In genomic region chr14:120089649-120090360, GRCm38 (mm10) we compare ENCODE assay signal across 17 mouse cellular contexts. TPM values are rescaled to one million over a fixed set of nuclear protein-coding genes. Genes with fewer than 3 reads are reported as not detected.
DNase-seq lines count a peak whose midpoint lies in the region; ATAC-seq and TF ChIP-seq lines count a peak whose summit lies in the region.
"Had no signal": no experiment of that assay in that cellular context is flagged by ENCODE, and none has a peak within 500 bp of the region (broad histone marks: within the 10 kb centered on the region; RNA-seq: fewer than 3 reads in every experiment).

No protein-coding gene starts in this region.

- no peak overlapping the region for H3K9ac ChIP-seq in forebrain, embryonic 11.5 days (ENCODE audit: low read length)

- ATAC-seq in monocyte, adult 5-6 weeks (replicated peaks; ENCODE audit: insufficient number of reproducible peaks, low FRiP score, low TSS enrichment, poor library complexity, severe bottlenecking): no peak
- ATAC-seq in forebrain, embryonic 11.5 days (replicated peaks; ENCODE audit: low FRiP score): no peak
- ATAC-seq: CD4-positive, CD25-positive, alpha-beta regulatory T cell, adult 4 months; hindbrain, embryonic 16.5 days had no signal

- peak overlapping the region; percentile 38; the same call in 1 of the 2 replicates for H3K27ac ChIP-seq in kidney, adult 2 months (ENCODE audit: insufficient read depth, low read depth, low read length)
- H3K27ac ChIP-seq in limb, embryonic 10.5 days: 0 out of 2 replicates have a peak overlapping the region, but pooled peaks have one; percentile 12
- H3K27ac ChIP-seq in forebrain, embryonic 11.5 days (ENCODE audit: low read depth, low read length): no peak overlapping the region

- H3K9me3 ChIP-seq in limb, embryonic 10.5 days (replicated peaks): no peaks in the 10 kb centered on the region
- H3K9me3 ChIP-seq in forebrain, embryonic 11.5 days (ENCODE audit: control insufficient read depth, low read length): no peaks in the 10 kb centered on the region

- H3K36me3 ChIP-seq in kidney, adult 2 months (ENCODE audit: control insufficient read depth, insufficient read depth, low read length): no peaks in the 10 kb centered on the region
- H3K36me3 ChIP-seq in limb, embryonic 10.5 days: no peaks in the 10 kb centered on the region
- H3K36me3 ChIP-seq in forebrain, embryonic 11.5 days (ENCODE audit: control insufficient read depth, insufficient read depth, low read length): no peaks in the 10 kb centered on the region

- peak; percentile 46 for DNase-seq in kidney, adult 2 months
- DNase-seq in kidney, adult 18-20 months: no peak
- DNase-seq in embryo, embryonic 10 days (ENCODE audit: low spot score): peak; percentile 70
- DNase-seq in embryo, embryonic 11 days: peak; percentile 64
- no peak for DNase-seq in limb, embryonic 10.5 days (ENCODE audit: low spot score)
- no peak for DNase-seq in forebrain, embryonic 11.5 days (ENCODE audit: low spot score)
- DNase-seq: adrenal gland, postnatal 25 days; right cerebral cortex, postnatal 25 days; thymus, adult 18-20 months had no signal

- no peak for TF ChIP-seq CTCF in kidney, adult 2 months (conservative IDR thresholded peaks at IDR 0.05; ENCODE audit: insufficient read depth, insufficient read length, low read depth, low read length)

- no peak for TF ChIP-seq POLR2A in kidney, adult 2 months (IDR thresholded peaks at IDR 0.05; ENCODE audit: low read depth, low read length)

- no peak overlapping the region for H3K4me3 ChIP-seq in kidney, adult 2 months (ENCODE audit: insufficient read depth, low read depth, low read length)
- H3K4me3 ChIP-seq in limb, embryonic 10.5 days: peak overlapping the region; percentile 6; the same call in 1 of the 2 replicates
- H3K4me3 ChIP-seq in forebrain, embryonic 11.5 days (ENCODE audit: low read depth, low read length): no peak overlapping the region
- H3K4me3 ChIP-seq: erythroblast, embryonic 14.5 days; megakaryocyte, embryonic 14.5 days had no signal

- no peak overlapping the region for H3K4me2 ChIP-seq in forebrain, embryonic 11.5 days (ENCODE audit: low read depth, low read length, severe bottlenecking)

- H3K4me1 ChIP-seq in kidney, adult 2 months (ENCODE audit: control insufficient read depth, insufficient read depth, low read length): no peaks in the 10 kb centered on the region
- peaks cover 16% of the 10 kb centered on the region for H3K4me1 ChIP-seq in limb, embryonic 10.5 days
- H3K4me1 ChIP-seq in forebrain, embryonic 11.5 days (replicated peaks; ENCODE audit: control insufficient read depth, insufficient read depth, low read length): no peaks in the 10 kb centered on the region
- H3K4me1 ChIP-seq: megakaryocyte, embryonic 14.5 days had no signal

- H3K27me3 ChIP-seq in kidney, adult 2 months (replicated peaks; ENCODE audit: control insufficient read depth, insufficient read depth, low read length): no peaks in the 10 kb centered on the region
- no peaks in the 10 kb centered on the region for H3K27me3 ChIP-seq in limb, embryonic 10.5 days (ENCODE audit: low read depth, poor library complexity, severe bottlenecking)
- no peaks in the 10 kb centered on the region for H3K27me3 ChIP-seq in forebrain, embryonic 11.5 days (ENCODE audit: control insufficient read depth, insufficient read depth, low read length)
- H3K27me3 ChIP-seq: megakaryocyte, embryonic 14.5 days had no signal

- 39% methylated on average over 14 of the region's 14 CpGs for WGBS in kidney, adult 2 months
- WGBS in limb, embryonic 10.5 days: 28% methylated on average over 14 of the region's 14 CpGs
- WGBS in forebrain, embryonic 11.5 days: 73% methylated on average over 14 of the region's 14 CpGs

RNA-seq across cellular contexts. Expression of gene Oxgr1, which starts 47.6 kb away (rescaled TPM):
- polyA plus RNA-seq in kidney, adult 2 months (2012; rRNA removed): 16.0 and 17.5 TPM in 2 replicates
- not detected in 2 replicates for polyA plus RNA-seq in limb, embryonic 10.5 days (2016; fragmentation: Nextera tagmentation; extraction: Ambion mirVana)
- total RNA-seq in monocyte, adult 5-6 weeks (2017): not detected in 3 replicates
- polyA plus RNA-seq in forebrain, embryonic 11.5 days (2014; fragmentation: Nextera tagmentation; extraction: Ambion mirVana): not detected in 2 replicates
- total RNA-seq: adrenal gland, postnatal 25 days; gastrocnemius, postnatal 4 days; liver, adult 2 months had no signal
- polyA plus RNA-seq: CD4-positive, CD25-positive, alpha-beta regulatory T cell, adult 4 months; erythroblast, embryonic 14.5 days; heart, embryonic 14.5 days; liver, adult 2 months had no signal

Comparison
In these comparisons a context has a peak if more than half of its experiments do, and no peak if none do; other contexts are left out.
1. DNase-seq: peak in kidney, adult 2 months (single experiment), embryo, embryonic 10 days (single experiment) and embryo, embryonic 11 days (single experiment); none in kidney, adult 18-20 months (single experiment), limb, embryonic 10.5 days (single experiment) and forebrain, embryonic 11.5 days (single experiment).
2. RNA of gene Oxgr1, which starts 47.6 kb away (polyA plus RNA-seq): 16.0 to 17.5 TPM in kidney, adult 2 months; not detected in limb, embryonic 10.5 days and not detected in forebrain, embryonic 11.5 days; every median in the first group is over 10 times any median in the second.